Mouse (Mus musculus): ENCODE measurements around the gene Pias4. TPM values are rescaled to one million over a fixed set of nuclear protein-coding genes. Genes with fewer than 3 reads are reported as not detected.

The Pias4 gene
- polyA plus RNA-seq, 1 experiment from 2014 or later, result 48.3 TPM

DNA sequence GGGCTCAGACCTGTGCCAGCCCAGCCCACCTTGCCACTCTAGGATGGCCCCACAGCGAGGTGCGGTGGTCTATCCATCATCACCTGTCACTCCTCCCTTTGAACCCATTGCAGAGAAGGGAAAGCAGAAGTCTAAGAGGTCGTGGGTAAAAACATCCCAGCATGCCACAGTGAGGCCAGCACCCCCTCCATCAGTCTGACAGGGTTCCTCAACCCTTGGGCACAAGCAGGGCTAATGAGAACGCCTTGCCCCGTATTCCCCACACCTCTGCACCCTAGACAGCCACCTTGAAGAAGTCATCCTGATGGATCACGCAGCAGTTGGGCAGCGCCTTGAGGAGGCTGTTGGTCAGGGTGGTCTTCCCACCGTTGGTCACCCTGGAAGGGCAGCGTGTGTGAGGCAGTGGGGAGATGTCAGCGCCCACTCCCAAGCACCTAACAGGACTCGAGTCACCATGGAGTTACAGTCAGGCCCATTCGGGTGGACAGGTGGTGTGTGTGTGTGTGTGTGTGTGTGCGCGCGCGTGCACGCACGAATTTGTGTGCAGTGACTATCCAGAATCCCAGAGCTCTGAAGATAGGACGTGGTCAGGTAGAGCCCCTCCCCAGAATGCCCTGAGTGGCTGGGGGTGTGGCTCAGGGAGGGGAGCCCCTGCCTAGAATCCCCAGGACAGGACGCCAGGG lies 33.0 kb upstream of the Pias4 start:
- Histone ChIP-seq H3K27ac (no peak overlapping the region), H3K9ac (no peak overlapping the region), H3K4me2 (replicated peaks) (no peak overlapping the region), H3K4me1 (replicated peaks; ENCODE audit: control insufficient read depth, insufficient read depth, low read length) (no peaks in the 10 kb centered on the region), H3K27me3 (ENCODE audit: control insufficient read depth, insufficient read depth, low read length) (peaks cover 10% of the 10 kb centered on the region), H3K36me3 (replicated peaks; ENCODE audit: control insufficient read depth, insufficient read depth) (peaks cover 8% of the 10 kb centered on the region), H3K4me3 (replicated peaks; ENCODE audit: low read length) (no peak overlapping the region), H3K9me3 (ENCODE audit: control insufficient read depth, low read length) (no peaks in the 10 kb centered on the region)
- no peak for ATAC-seq (ENCODE audit: low FRiP score)
- no peak for DNase-seq (ENCODE audit: low spot score)
- 75% methylated on average over 20 of the region's 20 CpGs for WGBS

DNA sequence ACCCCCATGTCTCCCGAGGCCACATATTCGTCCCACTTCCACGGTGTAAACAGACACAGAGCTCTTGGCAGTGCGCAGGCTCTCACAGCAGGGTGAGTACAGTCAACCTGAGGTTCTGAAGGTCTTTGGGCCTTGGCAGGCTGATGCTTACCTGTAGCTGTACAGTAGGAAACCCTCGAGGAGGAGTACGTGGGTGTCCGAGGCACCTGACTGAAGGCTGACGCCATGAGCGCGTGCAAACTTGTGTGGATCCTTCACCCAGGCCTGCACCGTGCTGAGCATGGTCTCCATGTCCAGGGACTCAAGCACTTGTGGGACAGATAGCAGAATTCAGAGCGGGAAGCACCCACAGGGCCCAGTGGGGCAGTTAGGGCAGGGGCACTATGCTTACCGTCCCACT lies 32.4 kb upstream of the Pias4 start:
- no peak overlapping the region for H3K9ac ChIP-seq
- no peak overlapping the region for H3K4me2 ChIP-seq (replicated peaks)
- DNase-seq (ENCODE audit: low spot score) (no peak), ATAC-seq (ENCODE audit: low FRiP score) (no peak)
- H3K4me3 ChIP-seq (replicated peaks; ENCODE audit: low read length), result no peak overlapping the region
- H3K36me3 ChIP-seq (replicated peaks; ENCODE audit: control insufficient read depth, insufficient read depth), result peaks cover 2% of the 10 kb centered on the region; the same call in 1 of the 2 replicates
- no peak overlapping the region for H3K27ac ChIP-seq
- H3K27me3 ChIP-seq (ENCODE audit: control insufficient read depth, insufficient read depth, low read length), result peaks cover 15% of the 10 kb centered on the region
- no peaks in the 10 kb centered on the region for H3K9me3 ChIP-seq (ENCODE audit: control insufficient read depth, low read length)
- H3K4me1 ChIP-seq (replicated peaks; ENCODE audit: control insufficient read depth, insufficient read depth, low read length), result no peaks in the 10 kb centered on the region
- 89% methylated on average over 13 of the region's 13 CpGs for WGBS

DNA sequence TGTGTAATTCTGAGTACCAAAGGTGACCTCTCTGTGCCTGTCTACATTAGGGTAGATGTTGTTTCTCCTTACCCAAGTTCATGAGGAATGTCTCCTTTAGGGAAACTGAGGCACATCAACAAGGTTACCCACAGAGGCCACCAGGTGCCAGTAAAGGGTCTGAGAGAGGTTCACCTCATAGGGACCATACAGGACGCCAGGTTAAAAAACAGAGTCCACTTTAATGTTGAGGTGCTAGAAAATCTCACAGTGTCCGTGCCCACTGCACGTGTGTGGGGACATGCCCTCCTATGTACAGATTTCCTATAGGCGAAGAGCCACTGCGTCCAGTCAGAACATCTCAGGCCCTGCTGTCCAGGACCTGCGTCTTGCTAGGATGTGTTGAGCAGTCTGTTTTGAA lies 31.3 kb upstream of the Pias4 start:
- DNase-seq (ENCODE audit: low spot score), result no peak
- Histone ChIP-seq H3K9ac (no peak overlapping the region), H3K9me3 (ENCODE audit: control insufficient read depth, low read length) (no peaks in the 10 kb centered on the region), H3K27ac (no peak overlapping the region), H3K36me3 (replicated peaks; ENCODE audit: control insufficient read depth, insufficient read depth) (no peaks in the 10 kb centered on the region), H3K4me2 (replicated peaks) (no peak overlapping the region), H3K4me3 (replicated peaks; ENCODE audit: low read length) (no peak overlapping the region), H3K4me1 (replicated peaks; ENCODE audit: control insufficient read depth, insufficient read depth, low read length) (no peaks in the 10 kb centered on the region), H3K27me3 (ENCODE audit: control insufficient read depth, insufficient read depth, low read length) (peaks cover 22% of the 10 kb centered on the region)
- WGBS, result 89% methylated on average over 6 of the region's 6 CpGs
- ATAC-seq (ENCODE audit: low FRiP score), result no peak

DNA sequence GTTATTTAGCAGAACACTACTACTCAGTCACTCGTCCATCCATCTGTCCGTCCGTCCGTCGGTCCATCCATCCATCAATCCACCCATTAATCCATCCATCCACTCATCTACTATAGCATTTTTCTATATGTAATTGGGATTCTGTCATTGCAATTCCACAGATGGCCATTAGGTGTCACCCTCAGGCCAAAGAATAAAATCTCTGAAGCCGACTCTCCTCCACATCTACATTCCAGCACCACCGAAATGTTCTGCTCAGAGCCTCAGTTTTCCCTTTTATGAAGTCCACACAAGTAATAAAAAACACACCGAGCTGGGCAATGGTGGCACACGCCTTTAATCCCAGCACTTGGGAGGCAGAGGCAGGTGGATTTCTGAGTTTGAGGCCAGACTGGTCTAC lies 30.5 kb upstream of the Pias4 start:
- Histone ChIP-seq H3K36me3 (replicated peaks; ENCODE audit: control insufficient read depth, insufficient read depth) (no peaks in the 10 kb centered on the region), H3K4me2 (replicated peaks) (no peak overlapping the region), H3K9ac (no peak overlapping the region), H3K27ac (no peak overlapping the region), H3K9me3 (ENCODE audit: control insufficient read depth, low read length) (no peaks in the 10 kb centered on the region), H3K4me3 (replicated peaks; ENCODE audit: low read length) (no peak overlapping the region), H3K27me3 (ENCODE audit: control insufficient read depth, insufficient read depth, low read length) (peaks cover 22% of the 10 kb centered on the region), H3K4me1 (replicated peaks; ENCODE audit: control insufficient read depth, insufficient read depth, low read length) (peaks cover 2% of the 10 kb centered on the region; the same call in 1 of the 2 replicates)
- DNase-seq (ENCODE audit: low spot score) (peak; percentile 90), ATAC-seq (ENCODE audit: low FRiP score) (no peak)
- 5% methylated on average over 9 of the region's 9 CpGs for WGBS

DNA sequence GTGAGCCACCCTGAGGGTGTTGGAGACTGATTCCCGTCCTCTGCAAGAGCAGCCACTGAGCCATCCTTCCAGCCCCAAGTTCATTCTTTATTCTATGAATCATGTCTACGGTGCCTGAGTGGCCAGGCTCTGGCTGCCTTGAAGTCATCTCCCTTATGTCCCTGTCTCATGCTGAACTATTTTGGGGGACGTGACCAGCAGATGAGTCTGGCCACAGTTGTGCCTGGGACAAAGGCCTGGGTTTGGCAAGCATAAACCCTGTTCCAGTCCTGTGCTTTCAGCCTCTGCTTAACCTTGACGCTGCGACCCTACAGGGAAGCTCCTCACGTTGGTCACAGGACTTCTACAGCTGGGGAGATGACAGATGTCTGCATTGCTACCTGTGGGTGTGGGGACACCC lies 29.6 kb upstream of the Pias4 start:
- 62% methylated on average over 6 of the region's 6 CpGs for whole genome bisulfite sequencing
- H3K4me2 ChIP-seq (replicated peaks), result no peak overlapping the region
- DNase-seq (ENCODE audit: low spot score) (no peak), ATAC-seq (ENCODE audit: low FRiP score) (no peak)
- H3K36me3 ChIP-seq (replicated peaks; ENCODE audit: control insufficient read depth, insufficient read depth), result no peaks in the 10 kb centered on the region
- H3K4me3 ChIP-seq (replicated peaks; ENCODE audit: low read length), result no peak overlapping the region
- H3K27me3 ChIP-seq (ENCODE audit: control insufficient read depth, insufficient read depth, low read length), result peaks cover 22% of the 10 kb centered on the region
- H3K27ac ChIP-seq, result no peak overlapping the region
- peaks cover 7% of the 10 kb centered on the region; the same call in 1 of the 2 replicates for H3K4me1 ChIP-seq (replicated peaks; ENCODE audit: control insufficient read depth, insufficient read depth, low read length)
- H3K9ac ChIP-seq, result no peak overlapping the region
- H3K9me3 ChIP-seq (ENCODE audit: control insufficient read depth, low read length), result no peaks in the 10 kb centered on the region

DNA sequence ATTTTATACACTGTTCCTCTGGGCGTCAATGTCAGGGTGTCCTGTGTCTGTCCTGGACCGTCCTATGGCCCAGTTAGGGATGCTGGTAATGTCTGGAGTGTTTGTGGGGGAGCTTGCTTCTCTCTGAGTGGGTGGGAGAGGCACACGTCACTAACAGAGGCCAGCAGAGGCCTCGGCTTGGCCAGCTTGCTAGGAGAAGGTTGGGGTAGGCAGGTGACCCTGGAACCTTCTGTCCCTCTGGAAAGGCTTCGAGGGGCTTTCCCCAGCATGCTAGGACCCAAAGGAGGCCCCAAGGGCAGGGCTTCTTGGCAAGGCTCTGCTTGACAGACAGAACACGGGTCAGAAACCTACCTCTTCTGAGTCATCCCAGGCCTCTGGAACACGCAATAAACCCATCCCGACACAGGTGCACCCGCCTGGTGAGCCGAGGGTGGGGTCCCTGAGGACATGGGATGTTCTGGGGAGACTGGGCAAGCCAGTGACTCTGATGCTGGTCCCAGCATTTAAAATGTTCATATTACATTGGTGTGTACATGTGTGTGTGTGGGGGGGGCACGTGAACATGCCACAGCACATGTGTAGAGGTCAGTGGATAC lies 28.8 kb upstream of the Pias4 start:
- WGBS, result 72% methylated on average over 11 of the region's 11 CpGs
- no peak overlapping the region for H3K27ac ChIP-seq
- H3K4me3 ChIP-seq (replicated peaks; ENCODE audit: low read length), result no peak overlapping the region
- H3K9me3 ChIP-seq (ENCODE audit: control insufficient read depth, low read length), result no peaks in the 10 kb centered on the region
- peaks cover 22% of the 10 kb centered on the region for H3K27me3 ChIP-seq (ENCODE audit: control insufficient read depth, insufficient read depth, low read length)
- H3K9ac ChIP-seq, result no peak overlapping the region
- ATAC-seq (ENCODE audit: low FRiP score) (no peak), DNase-seq (ENCODE audit: low spot score) (no peak)
- H3K4me2 ChIP-seq (replicated peaks), result no peak overlapping the region
- H3K36me3 ChIP-seq (replicated peaks; ENCODE audit: control insufficient read depth, insufficient read depth), result 0 out of 2 replicates have a peak, but pooled peaks cover 2% of the 10 kb centered on the region
- H3K4me1 ChIP-seq (replicated peaks; ENCODE audit: control insufficient read depth, insufficient read depth, low read length), result peaks cover 13% of the 10 kb centered on the region

DNA sequence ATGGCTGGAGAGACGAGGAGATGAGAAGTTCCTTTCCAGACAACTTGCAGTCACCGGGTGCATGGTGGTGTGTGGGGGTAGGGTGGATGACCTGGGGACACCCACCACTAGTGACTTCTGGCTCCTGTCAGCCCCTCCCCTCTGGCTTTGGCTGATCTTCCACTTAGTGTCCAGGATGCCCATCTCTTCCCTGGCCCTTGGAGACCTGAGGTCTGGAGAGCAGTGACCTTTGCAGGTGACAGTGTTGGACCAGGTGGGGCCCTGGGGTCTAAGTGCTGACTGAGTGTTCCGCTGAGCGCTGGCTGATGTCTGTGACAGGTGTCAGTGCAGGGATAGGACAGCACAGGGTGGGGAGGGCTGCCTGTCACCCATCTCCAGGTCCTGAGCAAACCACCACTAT lies 27.6 kb upstream of the Pias4 start:
- 66% methylated on average over 4 of the region's 4 CpGs for WGBS
- DNase-seq (ENCODE audit: low spot score) (no peak), ATAC-seq (ENCODE audit: low FRiP score) (no peak)
- no peaks in the 10 kb centered on the region for H3K9me3 ChIP-seq (ENCODE audit: control insufficient read depth, low read length)
- H3K27me3 ChIP-seq (ENCODE audit: control insufficient read depth, insufficient read depth, low read length), result peaks cover 22% of the 10 kb centered on the region
- peaks cover 13% of the 10 kb centered on the region for H3K4me1 ChIP-seq (replicated peaks; ENCODE audit: control insufficient read depth, insufficient read depth, low read length)
- no peak overlapping the region for H3K9ac ChIP-seq
- no peak overlapping the region for H3K4me3 ChIP-seq (replicated peaks; ENCODE audit: low read length)
- no peak overlapping the region for H3K27ac ChIP-seq
- no peak overlapping the region for H3K4me2 ChIP-seq (replicated peaks)
- peaks cover 15% of the 10 kb centered on the region for H3K36me3 ChIP-seq (replicated peaks; ENCODE audit: control insufficient read depth, insufficient read depth)

DNA sequence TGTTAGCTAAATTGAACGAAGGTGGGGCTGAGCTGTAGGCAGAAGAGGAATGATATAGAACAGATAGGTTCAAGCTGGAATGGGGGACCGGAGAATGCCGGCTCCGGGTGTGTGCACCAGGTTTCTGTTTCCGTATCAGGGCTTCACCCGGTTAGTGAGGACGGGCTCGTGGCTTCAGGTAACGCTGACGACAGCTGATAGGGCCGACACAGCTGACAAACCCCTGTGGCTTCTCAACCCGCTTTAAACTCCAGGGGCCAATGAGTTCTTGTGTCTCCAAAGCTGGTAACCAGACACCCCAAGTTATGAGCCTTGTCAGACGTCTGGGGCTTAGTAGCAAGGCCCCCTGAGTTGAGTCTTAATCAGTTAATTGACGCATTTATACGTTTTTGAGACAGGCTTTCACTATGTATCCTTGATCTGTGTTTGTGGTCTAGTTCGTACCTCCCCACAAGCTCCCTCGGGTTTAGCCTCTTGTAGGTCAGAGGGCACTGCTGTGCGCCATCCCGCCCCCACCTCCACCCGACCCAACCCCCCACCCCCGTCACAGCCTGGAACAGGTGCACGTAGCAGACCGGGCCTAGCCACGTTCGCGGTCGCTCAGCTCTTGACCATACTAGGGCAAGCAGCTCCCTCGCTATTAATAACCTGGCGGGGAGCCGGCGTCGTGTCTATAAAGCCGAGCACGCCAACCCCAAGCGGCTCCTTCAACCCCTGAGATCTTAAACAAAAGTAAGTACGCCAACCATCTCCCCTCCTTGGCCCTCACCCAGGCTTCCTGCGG lies 26.5 kb upstream of the Pias4 start:
- no peak overlapping the region for H3K4me3 ChIP-seq (replicated peaks; ENCODE audit: low read length)
- ATAC-seq (ENCODE audit: low FRiP score) (no peak), DNase-seq (ENCODE audit: low spot score) (no peak)
- no peak overlapping the region for H3K4me2 ChIP-seq (replicated peaks)
- H3K27me3 ChIP-seq (ENCODE audit: control insufficient read depth, insufficient read depth, low read length), result peaks cover 22% of the 10 kb centered on the region
- H3K36me3 ChIP-seq (replicated peaks; ENCODE audit: control insufficient read depth, insufficient read depth), result peaks cover 23% of the 10 kb centered on the region
- H3K9ac ChIP-seq, result peak overlapping the region; percentile 24; the same call in 1 of the 2 replicates
- peaks cover 13% of the 10 kb centered on the region for H3K4me1 ChIP-seq (replicated peaks; ENCODE audit: control insufficient read depth, insufficient read depth, low read length)
- H3K9me3 ChIP-seq (ENCODE audit: control insufficient read depth, low read length), result no peaks in the 10 kb centered on the region
- 18% methylated on average over 37 of the region's 37 CpGs for WGBS
- no peak overlapping the region for H3K27ac ChIP-seq

DNA sequence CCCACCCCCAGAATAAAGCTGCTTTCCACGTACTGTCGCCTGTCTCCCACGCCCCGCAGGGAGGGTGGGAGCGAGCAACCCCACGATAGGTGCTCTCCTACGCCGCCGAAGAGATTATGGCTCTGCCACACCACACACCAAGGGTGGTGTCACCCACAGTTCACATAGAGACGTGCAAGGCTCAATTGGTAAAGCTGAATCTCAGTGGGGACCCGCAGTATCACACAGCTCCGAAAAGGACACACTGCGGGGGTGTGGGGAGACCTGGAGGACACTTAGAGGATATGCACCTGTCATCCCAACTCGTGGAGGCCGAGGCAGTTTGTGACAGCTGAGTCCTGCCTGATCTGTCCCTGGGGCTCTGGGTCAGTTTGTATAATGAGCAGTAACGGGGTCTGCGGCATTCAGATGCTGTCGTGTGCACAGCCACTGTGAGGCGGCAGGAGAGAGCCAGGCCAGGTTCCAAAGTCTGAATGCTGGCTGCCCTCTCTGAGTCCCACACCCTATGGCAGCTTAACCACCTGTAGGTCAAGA lies 25.3 kb upstream of the Pias4 start:
- peak overlapping the region; percentile 54 for H3K4me3 ChIP-seq (replicated peaks; ENCODE audit: low read length)
- under 1% methylated on average over 19 of the region's 19 CpGs for whole genome bisulfite sequencing
- H3K4me2 ChIP-seq (replicated peaks), result peak overlapping the region; percentile 99
- peak overlapping the region; percentile 97 for H3K27ac ChIP-seq
- peak; percentile 42 for DNase-seq (ENCODE audit: low spot score)
- no peaks in the 10 kb centered on the region for H3K9me3 ChIP-seq (ENCODE audit: control insufficient read depth, low read length)
- peaks cover 32% of the 10 kb centered on the region for H3K36me3 ChIP-seq (replicated peaks; ENCODE audit: control insufficient read depth, insufficient read depth)
- ATAC-seq (ENCODE audit: low FRiP score), result peak; percentile 69
- peaks cover 22% of the 10 kb centered on the region for H3K27me3 ChIP-seq (ENCODE audit: control insufficient read depth, insufficient read depth, low read length)
- H3K4me1 ChIP-seq (replicated peaks; ENCODE audit: control insufficient read depth, insufficient read depth, low read length), result peaks cover 13% of the 10 kb centered on the region
- peak overlapping the region; percentile 81 for H3K9ac ChIP-seq
